Mouse (Mus musculus) embryonic facial prominence, embryonic 11.5 days (tissue): ENCODE data around the gene Steap2. TPM values are rescaled to one million over a fixed set of nuclear protein-coding genes. Genes with fewer than 3 reads are reported as not detected.
"Not testable (repeated sequence)": the region's sequence is repeated elsewhere in the genome, so short reads cannot be mapped to it uniquely, and the experiment has no call there.

Experiments used
- ATAC-seq: fragments of 200-750 bp; cut with Nextera tagmentation; replicated peaks from 2 replicates; pipeline ENCODE4 v1.8.0; 2017; ENCODE audit warnings: low read depth; ENCODE audit not compliant: insufficient number of reproducible peaks, low FRiP score, low TSS enrichment
- DNase-seq: peaks from one replicate; pipeline ENCODE4 v3.0.0-alpha.2; 2015; ENCODE audit warnings: low spot score
- H3K27ac ChIP-seq: fragments of 300-500 bp; sonication (generic); replicated peaks from 2 replicates; pipeline ENCODE4 v1.5.1; 2014; ENCODE audit warnings: mild to moderate bottlenecking, low read depth, low read length, control low read depth
- H3K27me3 ChIP-seq: fragments of 300-500 bp; sonication (generic); 2 replicates; pipeline ENCODE4 v1.6.1; 2014; ENCODE audit warnings: mild to moderate bottlenecking, low read length, moderate library complexity, mixed read lengths; ENCODE audit not compliant: control insufficient read depth, insufficient read depth
- H3K36me3 ChIP-seq: fragments of 300-500 bp; sonication (generic); replicated peaks from 2 replicates; pipeline ENCODE4 v1.6.1; 2014; ENCODE audit warnings: low read depth, mild to moderate bottlenecking, low read length, moderate library complexity, mixed read lengths; ENCODE audit not compliant: control insufficient read depth, insufficient read depth
- H3K4me1 ChIP-seq: fragments of 300-500 bp; sonication (generic); 2 replicates; pipeline ENCODE4 v1.6.1; 2014; ENCODE audit warnings: low read length, mixed read lengths; ENCODE audit not compliant: control insufficient read depth, insufficient read depth
- H3K4me2 ChIP-seq: fragments of 300-500 bp; sonication (generic); 2 replicates; pipeline ENCODE4 v1.6.1; 2014; ENCODE audit warnings: low read depth, mild to moderate bottlenecking, control low read depth, low read length, moderate library complexity
- H3K4me3 ChIP-seq: fragments of 300-500 bp; sonication (generic); 2 replicates; pipeline ENCODE4 v1.5.1; 2014; ENCODE audit warnings: low read depth, low read length, control low read depth
- H3K9ac ChIP-seq: fragments of 300-500 bp; sonication (generic); replicated peaks from 2 replicates; pipeline ENCODE4 v1.6.1; 2014; ENCODE audit warnings: mild to moderate bottlenecking, control low read depth, low read length
- H3K9me3 ChIP-seq: fragments of 300-500 bp; sonication (generic); replicated peaks from 2 replicates; pipeline ENCODE4 v1.6.1; 2016; ENCODE audit warnings: mild to moderate bottlenecking, low read length, inconsistent platforms, mixed read lengths; ENCODE audit not compliant: control insufficient read depth
- WGBS: fragments of 180-500 bp; shearing (Covaris S2); extraction: QIAGEN DNeasy Blood & Tissue Kit; methylation state at CpG from one replicate; pipeline ENCODE4 v1.1.7; 2014; 5-methylcytosine and 5-hydroxymethylcytosine counted together
- polyA plus RNA-seq: library from polyadenylated mRNA; unstranded; fragments of >200 nt; fragmentation: Nextera tagmentation; extraction: Ambion mirVana; gene quantifications from 2 replicates; pipeline ENCODE4 v1.2.1, GENCODE M21; 2014

Steap2 gene
- polyA plus RNA-seq, 1 experiment from 2014 or later: 8.2 TPM

- 0 out of 2 replicates have a peak, but pooled peaks have one; percentile 22 for ATAC-seq
- no peak overlapping the region for H3K4me3 ChIP-seq
- H3K4me1 ChIP-seq: no peaks in the 10 kb centered on the region
- H3K4me2 ChIP-seq: no peak overlapping the region
- H3K27ac ChIP-seq: no peak overlapping the region
- H3K9ac ChIP-seq: no peak overlapping the region
- H3K36me3 ChIP-seq: no peaks in the 10 kb centered on the region
- 3% methylated on average over 1 of the region's 1 CpGs for WGBS
- DNase-seq: no peak
- H3K27me3 ChIP-seq: no peaks in the 10 kb centered on the region
- H3K9me3 ChIP-seq: no peaks in the 10 kb centered on the region
Observed at GRCm38 (mm10) chr5:5686973-5687372, 7.4 kb downstream of the Steap2 start.

- H3K36me3 ChIP-seq, H3K4me3 ChIP-seq, H3K27ac ChIP-seq, H3K4me1 ChIP-seq, H3K4me2 ChIP-seq, DNase-seq, ATAC-seq, H3K9me3 ChIP-seq, H3K27me3 ChIP-seq, H3K9ac ChIP-seq: not testable (repeated sequence)
- WGBS: 73% methylated on average over 2 of the region's 2 CpGs
Observed at GRCm38 (mm10) chr5:5684946-5685345, 9.4 kb downstream of the Steap2 start.

GRCm38 (mm10) chr5:5683292-5683691 lies 11.1 kb downstream of the Steap2 start:
- ATAC-seq (no peak), DNase-seq (no peak)
- Histone ChIP-seq H3K27ac (no peak overlapping the region), H3K9me3 (no peaks in the 10 kb centered on the region), H3K9ac (no peak overlapping the region), H3K4me2 (no peak overlapping the region), H3K4me3 (no peak overlapping the region), H3K27me3 (no peaks in the 10 kb centered on the region), H3K36me3 (no peaks in the 10 kb centered on the region), H3K4me1 (no peaks in the 10 kb centered on the region)
- 67% methylated on average over 4 of the region's 4 CpGs for WGBS

- Histone ChIP-seq H3K4me1 (no peaks in the 10 kb centered on the region), H3K4me3 (no peak overlapping the region), H3K9me3 (no peaks in the 10 kb centered on the region), H3K27me3 (no peaks in the 10 kb centered on the region), H3K9ac (no peak overlapping the region), H3K4me2 (no peak overlapping the region), H3K36me3 (no peaks in the 10 kb centered on the region; the same call in none of the 2 replicates), H3K27ac (no peak overlapping the region)
- ATAC-seq (no peak), DNase-seq (no peak)
Observed at GRCm38 (mm10) chr5:5679459-5679858, 14.9 kb downstream of the Steap2 start.

GRCm38 (mm10) chr5:5676082-5676481 lies 18.3 kb downstream of the Steap2 start:
- H3K4me1 ChIP-seq: no peaks in the 10 kb centered on the region
- DNase-seq (no peak), ATAC-seq (no peak)
- 89% methylated on average over 3 of the region's 3 CpGs for WGBS
- no peaks in the 10 kb centered on the region for H3K27me3 ChIP-seq
- no peaks in the 10 kb centered on the region for H3K9me3 ChIP-seq
- H3K27ac ChIP-seq: no peak overlapping the region
- H3K4me2 ChIP-seq: no peak overlapping the region
- H3K4me3 ChIP-seq: no peak overlapping the region
- H3K36me3 ChIP-seq: no peaks in the 10 kb centered on the region; the same call in none of the 2 replicates
- H3K9ac ChIP-seq: no peak overlapping the region

GRCm38 (mm10) chr5:5668920-5669319 lies 25.5 kb downstream of the Steap2 start:
- no peak for ATAC-seq

GRCm38 (mm10) chr5:5664371-5664926 lies 29.9 kb downstream of the Steap2 start:
- DNase-seq (peak; percentile 11), ATAC-seq (0 out of 2 replicates have a peak, but pooled peaks have one; percentile 27)
- peak overlapping the region; percentile 94 for H3K4me2 ChIP-seq
- no peaks in the 10 kb centered on the region for H3K27me3 ChIP-seq
- H3K9ac ChIP-seq: peak overlapping the region; percentile 68
- peak overlapping the region; percentile 63 for H3K4me3 ChIP-seq
- no peaks in the 10 kb centered on the region for H3K36me3 ChIP-seq
- H3K4me1 ChIP-seq: no peaks in the 10 kb centered on the region
- 56% methylated on average over 6 of the region's 6 CpGs for WGBS
- H3K9me3 ChIP-seq: no peaks in the 10 kb centered on the region
- no peak overlapping the region for H3K27ac ChIP-seq

More at GRCm38 (mm10) chr5:5668920-5669319, 25.5 kb downstream of the Steap2 start:
- no peaks in the 10 kb centered on the region for H3K9me3 ChIP-seq
- no peak overlapping the region for H3K9ac ChIP-seq
- H3K36me3 ChIP-seq: no peaks in the 10 kb centered on the region
- no peak overlapping the region for H3K4me2 ChIP-seq
- H3K27ac ChIP-seq: no peak overlapping the region
- H3K4me3 ChIP-seq: no peak overlapping the region
- DNase-seq: no peak
- WGBS: 72% methylated on average over 7 of the region's 7 CpGs
- H3K27me3 ChIP-seq: no peaks in the 10 kb centered on the region
- H3K4me1 ChIP-seq: no peaks in the 10 kb centered on the region

GRCm38 (mm10) chr5:5663655-5664370 lies 30.6 kb downstream of the Steap2 start, which contains the start of gene Cfap69:
TSS of gene Cfap69 (minus strand) at chr5:5664239.
- Histone ChIP-seq H3K4me3 (peak within 1 kb of the TSS; percentile 63), H3K9ac (peak within 1 kb of the TSS; percentile 68), H3K36me3 (no peaks in the 10 kb centered on the region), H3K4me1 (no peaks in the 10 kb centered on the region), H3K4me2 (peak within 1 kb of the TSS; percentile 94), H3K27ac (no peak within 1 kb of the TSS), H3K27me3 (no peaks in the 10 kb centered on the region), H3K9me3 (no peaks in the 10 kb centered on the region)
- peak; percentile 95 for DNase-seq
- WGBS: under 1% methylated on average over 47 of the region's 48 CpGs
- peak; percentile 98 for ATAC-seq
